Mouse (Mus musculus): ENCODE measurements around the gene Acot6.

Gene Acot6

DNA sequence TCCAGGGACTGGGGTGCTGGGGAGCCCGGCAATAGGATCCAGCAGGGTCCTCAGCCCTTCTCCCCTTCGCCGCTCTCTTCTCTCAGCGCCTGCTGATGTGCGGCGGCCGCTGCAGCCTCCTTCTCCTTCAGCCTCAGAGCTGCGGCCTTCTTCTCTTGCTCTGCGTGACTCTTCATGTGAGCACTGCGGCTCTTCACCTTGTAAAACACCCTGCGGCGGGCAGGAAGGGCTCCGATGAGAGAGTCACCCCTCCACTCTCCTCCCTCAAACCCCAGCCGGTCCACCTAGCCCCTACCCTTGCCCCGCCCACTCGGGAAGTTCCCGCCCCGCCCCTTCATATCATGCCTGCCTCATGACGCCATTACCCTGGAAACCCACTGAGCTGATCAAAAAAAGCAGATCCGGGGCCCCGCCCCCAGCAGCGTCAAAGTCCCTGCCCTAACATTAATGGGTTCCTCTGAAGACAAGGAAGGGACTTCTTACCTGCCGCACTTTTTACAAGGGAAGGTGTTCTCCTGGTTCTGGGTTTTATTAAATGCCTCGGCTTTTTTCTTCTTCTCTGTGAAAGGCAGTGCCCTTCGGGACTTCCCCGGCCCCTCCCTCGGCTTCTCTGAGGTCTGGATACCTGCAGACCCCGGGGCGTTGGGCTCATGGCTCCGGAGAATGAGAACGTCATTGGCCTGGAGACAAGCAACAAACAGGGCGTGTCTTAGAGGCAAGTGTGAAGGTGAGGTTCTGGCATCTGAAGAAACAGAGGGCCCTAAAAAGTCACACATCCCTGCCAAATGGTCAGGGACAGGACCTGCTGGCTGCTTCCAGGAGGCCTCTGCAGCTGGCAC lies 52.1 kb downstream of the Acot6 start:
- CTCF ChIA-PET = no interaction called here

DNA sequence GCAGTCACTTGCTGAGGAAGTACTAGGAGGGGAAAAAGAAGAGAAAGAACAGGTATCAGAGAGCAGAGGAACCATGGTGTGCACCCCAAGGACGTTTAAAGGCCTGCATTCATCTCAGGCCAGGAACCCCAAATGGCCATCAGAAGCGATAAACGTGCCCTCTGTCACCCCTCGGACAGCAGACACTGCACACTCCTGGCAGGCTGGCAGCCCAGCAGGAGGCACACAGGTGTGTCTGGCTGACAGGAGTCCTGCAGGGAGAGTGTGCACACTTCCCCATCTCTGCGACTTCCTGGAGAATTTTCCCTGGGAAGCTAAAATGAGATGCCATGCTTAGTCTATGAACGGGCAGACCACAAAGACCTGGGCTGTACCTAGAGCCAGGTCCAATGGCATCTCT lies 53.0 kb downstream of the Acot6 start:
- CTCF ChIA-PET = no interaction called here

DNA sequence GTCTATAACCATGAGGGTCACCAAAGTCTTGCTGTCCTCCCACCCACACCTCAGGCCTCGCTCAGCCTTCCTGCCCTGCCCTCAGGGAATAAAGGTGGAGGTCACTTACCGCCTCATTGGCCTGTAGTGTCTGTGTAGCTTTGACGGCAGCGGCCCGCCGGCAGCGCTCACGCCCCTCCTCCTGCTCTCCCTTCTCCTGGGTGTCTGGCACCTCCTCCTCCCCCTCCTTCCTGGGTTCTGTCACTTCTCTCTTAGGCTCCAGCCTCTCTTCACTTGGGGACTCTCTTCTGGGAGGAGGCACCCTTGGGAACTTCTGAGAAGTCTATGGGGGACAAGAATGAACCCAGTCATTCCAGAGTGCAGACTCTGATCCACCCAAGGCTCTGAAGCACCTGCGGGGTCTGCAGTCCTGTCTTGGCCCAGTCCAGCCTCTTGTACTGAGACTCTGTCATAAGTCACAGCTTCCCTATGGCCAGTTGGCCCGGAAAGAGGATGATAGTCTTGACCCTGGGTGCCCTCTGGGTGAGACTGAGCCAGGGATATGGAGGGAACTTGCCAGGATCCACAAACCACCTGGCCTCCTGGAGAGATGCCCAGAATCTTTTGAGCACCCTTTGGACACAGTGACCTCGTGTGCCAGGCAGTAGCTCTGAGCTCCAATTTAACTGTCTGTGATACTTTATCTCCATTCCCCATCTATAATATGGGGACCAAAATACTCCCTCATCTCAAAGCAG lies 54.5 kb downstream of the Acot6 start:
- CTCF ChIA-PET = interaction anchor here (0.6 kb wide), 1 partner anchor 68 kb away, joined by 5 read pairs; no protein-coding TSS in a partner anchor

GRCm38 (mm10) chr12:84155523-84155871 lies 55.0 kb downstream of the Acot6 start:
- CTCF ChIA-PET = interaction anchor here (0.6 kb wide), 1 partner anchor 67 kb away, joined by 5 read pairs; no protein-coding TSS in a partner anchor

GRCm38 (mm10) chr12:84156210-84156609 lies 55.8 kb downstream of the Acot6 start:
- CTCF ChIA-PET = no interaction called here

DNA sequence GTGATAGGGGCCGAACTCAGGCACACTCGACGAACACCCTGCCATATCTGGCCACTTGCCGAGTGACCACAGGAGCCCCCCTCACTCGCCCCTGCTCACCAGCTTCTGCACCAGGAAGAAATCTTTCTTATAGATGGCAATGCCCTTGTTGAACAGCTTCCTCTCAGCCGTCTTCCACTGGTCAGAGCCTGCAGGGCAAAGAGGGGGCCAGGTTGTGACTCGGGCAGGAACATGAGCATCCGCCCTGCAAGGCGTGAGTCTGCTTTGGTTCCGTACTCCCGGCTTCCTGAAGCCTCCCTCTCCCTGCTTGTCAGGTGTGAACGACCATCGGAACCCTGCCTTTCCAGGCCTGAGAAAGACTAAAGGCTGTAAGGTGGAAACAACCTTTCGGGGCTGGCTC lies 57.7 kb downstream of the Acot6 start:
- CTCF ChIA-PET = interaction anchor here (0.6 kb wide), 1 partner anchor 33 kb away, joined by 8 read pairs; no protein-coding TSS in a partner anchor

DNA sequence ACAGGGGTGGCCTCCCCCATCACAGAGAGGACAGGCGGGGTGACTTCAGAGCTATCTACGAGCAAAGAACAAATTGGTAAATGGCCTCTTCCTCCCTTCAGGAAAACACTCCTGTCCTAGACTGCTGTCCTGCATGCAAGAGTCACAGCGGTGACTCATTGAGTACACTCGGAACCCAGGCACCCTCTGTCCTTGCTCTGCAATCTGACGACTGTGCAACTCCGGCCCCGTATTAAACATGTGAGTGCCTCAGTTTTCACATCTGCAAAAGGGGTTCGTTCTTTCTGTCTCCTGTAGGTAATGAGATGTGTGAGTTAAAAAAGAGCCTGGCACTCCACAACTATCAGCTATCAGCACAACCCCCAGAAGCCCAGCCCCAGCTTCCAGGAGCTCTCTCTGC lies 60.0 kb downstream of the Acot6 start:
- CTCF ChIA-PET = interaction anchor here (0.6 to 1.2 kb wide), 2 partner anchors 14 to 16 kb away, joined by 3 to 6 read pairs; no protein-coding TSS in a partner anchor
